Mouse (Mus musculus): ENCODE data around the gene Ppp4r3b. TPM values are rescaled to one million over a fixed set of nuclear protein-coding genes. Genes with fewer than 3 reads are reported as not detected.
A peak's percentile ranks its signal among the peaks of the same experiment; 100 is the strongest.

Ppp4r3b gene
- total RNA-seq (2015; ENCODE audit: low replicate concordance), result 44.4 and 103 TPM in 2 replicates
- total RNA-seq (2017; ENCODE audit: low replicate concordance), result 96.8 and 108 TPM in 2 replicates

DNA sequence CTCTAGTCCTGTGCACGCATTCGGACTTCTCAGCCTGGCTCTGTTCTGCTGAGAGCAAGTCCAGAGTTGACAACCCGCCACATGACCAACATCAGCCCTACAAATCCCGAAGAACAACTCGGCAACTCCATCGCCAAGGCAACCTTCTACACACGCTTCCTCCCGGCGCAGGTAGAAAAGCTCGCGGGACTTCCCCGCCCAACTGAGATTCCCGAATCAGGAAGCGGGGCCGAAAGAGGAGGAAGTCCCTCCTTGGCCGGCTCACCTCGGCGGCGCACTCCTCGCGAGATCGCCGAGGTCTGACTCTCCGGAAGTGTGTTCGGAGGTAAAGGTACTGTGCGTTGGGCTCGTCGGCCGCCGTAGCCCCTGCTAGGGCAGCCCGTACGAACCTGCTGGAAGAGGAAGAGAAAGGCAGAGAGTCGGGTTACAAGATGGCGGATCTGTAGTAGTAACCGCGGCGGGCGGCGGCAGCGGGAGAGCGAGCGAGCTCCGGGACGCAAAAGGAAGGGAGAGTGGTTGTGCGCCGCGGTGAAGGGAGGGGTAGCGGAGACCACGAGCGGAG lies at the start of gene Ppp4r3b:
Gene Ppp4r3b, plus strand, starts transcription at position 328 of the 562 bp plus-strand sequence.
- ATAC-seq (replicated peaks; ENCODE audit: low FRiP score, poor library complexity, severe bottlenecking), result peak; percentile 91

DNA sequence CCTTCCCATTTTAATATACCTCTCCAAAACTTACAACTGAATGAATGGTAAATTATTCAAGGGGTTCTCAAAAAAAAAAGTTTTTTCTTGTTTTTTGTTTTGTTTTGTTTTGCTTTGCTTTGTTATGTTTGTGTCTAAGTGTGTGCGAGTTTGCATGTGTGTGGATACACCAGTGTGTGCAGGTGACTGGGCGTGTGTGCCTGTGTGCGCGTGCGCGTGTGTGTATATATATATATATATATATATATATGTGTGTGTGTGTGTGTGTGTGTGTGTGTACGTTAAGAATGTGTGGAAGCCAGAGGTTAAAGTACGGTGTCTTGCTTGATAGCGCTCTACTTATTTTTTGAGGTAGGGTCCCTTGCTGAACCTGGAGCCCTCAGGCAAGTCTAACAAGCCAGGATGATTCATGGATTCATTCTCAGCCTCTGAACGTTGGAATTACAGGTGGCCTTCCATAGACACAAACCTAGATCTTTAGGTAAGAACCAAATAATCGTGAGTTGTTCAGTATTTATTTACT lies 42.8 kb upstream of the Ppp4r3b start:
- ATAC-seq (replicated peaks; ENCODE audit: low FRiP score, poor library complexity, severe bottlenecking), result peak; percentile 27; the same call in 1 of the 2 replicates

- peak; percentile 100 for ATAC-seq (replicated peaks; ENCODE audit: low FRiP score, poor library complexity, severe bottlenecking)
These were observed 42.0 kb upstream of the Ppp4r3b start, which contains the start of gene Pnpt1 for GRCm38 (mm10) chr11:29130385-29131355. Gene Pnpt1 (plus strand): TSS chr11:29130744.

- ATAC-seq (replicated peaks; ENCODE audit: low FRiP score, poor library complexity, severe bottlenecking), result no peak
These were observed 32.0 kb upstream of the Ppp4r3b start for GRCm38 (mm10) chr11:29140671-29141070.

GRCm38 (mm10) chr11:29148901-29149300 lies 23.8 kb upstream of the Ppp4r3b start:
- no peak for ATAC-seq (replicated peaks; ENCODE audit: low FRiP score, poor library complexity, severe bottlenecking)

GRCm38 (mm10) chr11:29163569-29163968 lies 9.1 kb upstream of the Ppp4r3b start:
- ATAC-seq (replicated peaks; ENCODE audit: low FRiP score, poor library complexity, severe bottlenecking), result no peak

DNA sequence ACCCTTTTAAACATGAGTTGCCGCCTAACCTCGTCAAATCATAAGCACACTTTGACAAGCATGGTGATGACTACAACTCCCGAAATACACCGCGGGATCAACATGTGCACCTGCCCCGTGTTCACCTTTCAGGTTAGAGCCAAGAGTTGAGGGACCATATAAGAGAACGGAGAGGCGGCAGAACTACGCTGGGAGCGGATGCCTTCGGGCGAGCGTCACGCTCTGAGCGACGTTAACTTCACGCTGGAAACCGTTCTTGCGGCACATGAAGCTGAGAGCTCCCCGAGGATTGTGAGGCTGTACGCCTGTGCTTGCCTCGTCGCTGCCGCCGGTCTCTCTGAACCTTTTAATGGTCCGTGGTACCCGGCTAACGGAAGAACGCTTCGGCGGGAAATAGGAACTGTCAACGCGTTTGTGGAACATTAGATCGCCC lies 715 bp upstream of the Ppp4r3b start:
- ATAC-seq (replicated peaks; ENCODE audit: low FRiP score, poor library complexity, severe bottlenecking), result peak; percentile 36

DNA sequence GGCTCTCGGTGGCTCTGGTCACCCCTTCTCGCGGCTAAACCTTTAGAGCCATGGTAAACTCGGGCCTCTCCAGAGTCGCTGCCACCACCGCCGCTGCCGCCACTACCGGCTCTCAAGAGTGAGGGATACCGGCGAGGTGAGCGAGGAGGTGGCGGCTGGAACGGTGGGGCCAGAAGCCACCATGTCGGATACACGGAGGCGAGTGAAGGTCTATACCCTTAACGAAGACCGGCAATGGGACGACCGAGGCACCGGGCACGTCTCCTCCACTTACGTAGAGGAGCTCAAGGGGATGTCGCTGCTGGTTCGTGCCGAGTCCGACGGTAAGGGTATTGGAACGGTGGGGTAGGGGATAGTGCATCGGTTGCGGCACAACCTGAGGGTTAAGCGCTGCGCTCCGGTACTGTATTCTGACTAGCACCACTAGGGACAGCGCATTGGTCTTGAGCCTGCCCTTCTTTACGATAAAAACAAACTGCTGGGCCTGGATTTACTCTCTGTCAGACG lies 488 bp downstream of the Ppp4r3b start:
- peak; percentile 68 for ATAC-seq (replicated peaks; ENCODE audit: low FRiP score, poor library complexity, severe bottlenecking)

DNA sequence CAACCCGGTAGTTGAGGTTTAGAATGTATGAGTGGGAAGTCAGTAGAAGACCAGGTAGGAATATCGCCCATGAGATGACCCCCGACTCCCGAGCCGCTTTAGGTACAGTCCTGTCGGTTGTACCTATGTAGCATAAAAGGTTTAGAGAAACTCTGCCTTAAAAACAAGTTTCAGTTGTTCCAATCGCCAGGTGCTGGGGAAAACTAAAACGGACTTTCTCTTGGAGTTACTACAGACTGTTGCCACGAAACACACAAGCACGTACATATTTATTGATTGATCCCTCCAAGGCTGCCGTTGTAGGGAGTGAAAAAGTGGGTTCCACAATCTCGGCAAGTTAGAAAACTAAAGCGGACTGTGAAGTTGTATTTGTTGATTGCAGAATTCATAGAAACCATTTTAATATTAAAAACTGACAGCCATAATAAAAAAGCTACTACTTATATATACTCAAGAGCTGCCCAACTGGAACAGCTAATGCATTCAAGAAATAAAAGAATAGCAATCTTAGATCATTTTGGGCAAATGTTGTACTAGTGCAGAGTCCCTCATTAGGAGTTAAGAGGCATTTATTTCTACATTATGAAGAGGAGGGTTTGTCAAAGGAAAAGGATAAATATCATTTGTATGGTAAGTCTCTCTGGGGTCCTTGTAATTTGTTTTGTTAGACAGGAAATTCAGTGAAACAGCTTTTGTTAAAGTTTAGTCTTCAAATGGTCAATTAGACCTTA lies 1.2 kb downstream of the Ppp4r3b start:
- ATAC-seq (replicated peaks; ENCODE audit: low FRiP score, poor library complexity, severe bottlenecking), result no peak

DNA sequence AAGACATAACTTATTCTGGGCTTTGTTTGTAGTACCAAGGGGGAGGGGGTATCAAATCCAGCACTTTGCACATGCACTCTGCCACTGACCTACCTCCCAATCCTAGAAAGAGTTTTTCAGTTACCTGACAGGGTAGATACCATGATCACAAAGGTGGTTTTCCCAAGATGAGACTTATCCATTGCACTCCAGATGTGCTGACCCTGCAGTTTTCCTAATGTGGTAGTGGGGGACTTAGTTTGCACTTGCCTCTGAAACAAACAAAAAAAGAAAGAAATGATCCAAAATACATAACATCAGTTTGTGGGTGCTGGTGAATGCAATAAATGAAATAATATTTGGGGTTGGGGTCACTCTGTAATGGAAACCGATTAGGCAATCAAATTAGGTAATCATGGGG lies 6.6 kb downstream of the Ppp4r3b start:
- ATAC-seq (replicated peaks; ENCODE audit: low FRiP score, poor library complexity, severe bottlenecking), result no peak

GRCm38 (mm10) chr11:29180657-29181056 lies 8.0 kb downstream of the Ppp4r3b start:
- ATAC-seq (replicated peaks; ENCODE audit: low FRiP score, poor library complexity, severe bottlenecking), result no peak

GRCm38 (mm10) chr11:29181751-29182150 lies 9.1 kb downstream of the Ppp4r3b start:
- ATAC-seq (replicated peaks; ENCODE audit: low FRiP score, poor library complexity, severe bottlenecking), result no peak

DNA sequence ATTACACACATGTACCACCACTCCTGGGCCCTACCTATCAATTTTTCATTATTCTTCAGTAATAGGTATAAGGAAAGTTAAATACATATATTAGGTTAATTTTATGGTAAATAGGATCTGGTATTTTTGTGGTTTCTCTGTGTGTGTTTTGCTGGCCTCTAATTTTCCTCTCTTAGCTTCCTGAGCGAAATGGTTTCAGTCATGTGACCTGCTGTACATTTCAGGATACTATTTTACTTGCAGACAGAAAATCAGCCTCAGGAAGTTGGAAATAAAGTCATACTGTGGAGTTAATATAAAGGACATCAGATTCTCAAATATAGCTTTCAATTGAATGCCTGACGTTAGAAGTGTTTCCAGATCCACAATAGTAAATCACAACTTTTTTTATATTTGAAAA lies 16.3 kb downstream of the Ppp4r3b start:
- no peak for ATAC-seq (replicated peaks; ENCODE audit: low FRiP score, poor library complexity, severe bottlenecking)

GRCm38 (mm10) chr11:29203653-29204052 lies 31.0 kb downstream of the Ppp4r3b start:
- ATAC-seq (replicated peaks; ENCODE audit: low FRiP score, poor library complexity, severe bottlenecking), result no peak

- ATAC-seq (replicated peaks; ENCODE audit: low FRiP score, poor library complexity, severe bottlenecking), result no peak
These were observed 37.1 kb downstream of the Ppp4r3b start for GRCm38 (mm10) chr11:29209774-29210173.

- peak; percentile 61; the same call in 1 of the 2 replicates for ATAC-seq (replicated peaks; ENCODE audit: low FRiP score, poor library complexity, severe bottlenecking)
These were observed 43.5 kb downstream of the Ppp4r3b start for GRCm38 (mm10) chr11:29216196-29216595.

- ATAC-seq (replicated peaks; ENCODE audit: low FRiP score, poor library complexity, severe bottlenecking), result no peak
These were observed 46.4 kb downstream of the Ppp4r3b start for GRCm38 (mm10) chr11:29219055-29219454.

GRCm38 (mm10) chr11:29222310-29222709 lies 49.6 kb downstream of the Ppp4r3b start:
- no peak for ATAC-seq (replicated peaks; ENCODE audit: low FRiP score, poor library complexity, severe bottlenecking)

DNA sequence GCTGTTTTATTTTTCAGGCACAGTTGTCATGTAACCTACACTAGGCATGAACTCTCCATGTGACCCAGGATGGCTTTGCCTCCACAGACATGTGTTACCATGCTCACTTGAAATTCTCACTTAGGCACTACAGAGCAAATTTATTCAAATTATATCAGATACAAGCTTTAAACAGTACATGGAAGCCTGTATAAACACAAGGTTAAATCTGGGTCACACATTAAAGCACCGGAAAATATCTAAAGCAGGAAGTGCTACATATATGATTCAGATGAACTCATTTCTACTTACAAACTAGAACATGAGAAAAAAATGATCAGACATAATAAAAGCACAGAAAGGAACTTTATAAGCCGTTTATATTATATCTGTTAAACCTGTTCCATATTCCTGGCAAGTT lies 52.1 kb downstream of the Ppp4r3b start:
- ATAC-seq (replicated peaks; ENCODE audit: low FRiP score, poor library complexity, severe bottlenecking), result no peak

GRCm38 (mm10) chr11:29228957-29229356 lies 56.3 kb downstream of the Ppp4r3b start:
- no peak for ATAC-seq (replicated peaks; ENCODE audit: low FRiP score, poor library complexity, severe bottlenecking)
